Mouse (Mus musculus) stomach, embryonic 16.5 days (tissue): ENCODE results near the gene Bzw1. TPM values are rescaled to one million over a fixed set of nuclear protein-coding genes. Genes with fewer than 3 reads are reported as not detected.

Experiments
- ATAC-seq: fragments of 200-750 bp; cut with Nextera tagmentation; 2 replicates; pipeline ENCODE4 v1.8.0; 2017; ENCODE audit warnings: moderate number of reproducible peaks, moderate TSS enrichment; ENCODE audit not compliant: insufficient read depth, low FRiP score
- H3K27ac ChIP-seq: fragments of 300-500 bp; sonication (generic); 2 replicates; pipeline ENCODE4 v1.5.1; 2014; ENCODE audit warnings: low read length
- H3K27me3 ChIP-seq: fragments of 300-500 bp; sonication (generic); 2 replicates; pipeline ENCODE4 v1.6.1; 2014; ENCODE audit warnings: low read length, control low read depth, mixed read lengths; ENCODE audit not compliant: control insufficient read depth, insufficient read depth
- H3K36me3 ChIP-seq: fragments of 300-500 bp; sonication (generic); 2 replicates; pipeline ENCODE4 v1.6.1; 2014; ENCODE audit warnings: low read length; ENCODE audit not compliant: control insufficient read depth, insufficient read depth
- H3K4me1 ChIP-seq: fragments of 300-500 bp; sonication (generic); 2 replicates; pipeline ENCODE4 v1.6.1; 2014; ENCODE audit warnings: low read length, control low read depth, mixed read lengths; ENCODE audit not compliant: control insufficient read depth, insufficient read depth
- H3K4me2 ChIP-seq: fragments of 300-500 bp; sonication (generic); 2 replicates; pipeline ENCODE4 v1.6.1; 2014; ENCODE audit warnings: low read depth, low read length, mixed read lengths
- H3K4me3 ChIP-seq: fragments of 300-500 bp; sonication (generic); replicated peaks from 2 replicates; pipeline ENCODE4 v1.5.1; 2014; ENCODE audit warnings: mild to moderate bottlenecking, low read length
- H3K9ac ChIP-seq: fragments of 300-500 bp; sonication (generic); 2 replicates; pipeline ENCODE4 v1.6.1; 2014; ENCODE audit warnings: low read length
- H3K9me3 ChIP-seq: fragments of 300-500 bp; sonication (generic); replicated peaks from 2 replicates; pipeline ENCODE4 v1.6.1; 2016; ENCODE audit warnings: low read length, control low read depth; ENCODE audit not compliant: control insufficient read depth
- WGBS: fragments of 180-500 bp; shearing (Covaris S2); extraction: QIAGEN DNeasy Blood & Tissue Kit; methylation state at CpG from one replicate; pipeline ENCODE4 v1.1.7; 2014; 5-methylcytosine and 5-hydroxymethylcytosine counted together
- polyA plus RNA-seq: library from polyadenylated mRNA; unstranded; fragments of >200 nt; fragmentation: Nextera tagmentation; extraction: Ambion mirVana; gene quantifications from 2 replicates; pipeline ENCODE4 v1.2.1, GENCODE M21; 2015

Gene Bzw1
- polyA plus RNA-seq, 1 experiment from 2014 or later = 308 TPM

DNA sequence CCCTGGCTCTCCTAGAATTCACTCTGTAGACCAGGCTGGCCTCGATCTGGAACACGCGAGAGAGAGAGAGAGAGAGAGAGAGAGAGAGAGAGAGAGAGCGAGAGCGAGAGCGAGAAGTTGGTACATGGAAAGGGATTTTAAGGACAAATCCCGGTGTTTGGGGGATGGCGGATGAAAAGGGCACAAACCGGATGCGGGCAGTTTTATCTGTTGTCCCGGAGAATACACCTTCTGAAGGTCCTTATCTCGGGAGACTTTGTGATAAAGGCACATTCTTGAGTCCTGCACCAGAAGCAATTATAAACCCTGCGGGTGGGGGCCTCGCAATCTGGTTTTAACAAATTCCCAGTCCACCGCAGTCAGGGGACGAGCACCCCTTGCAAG, 438 bp upstream of the Bzw1 start:
- H3K27ac ChIP-seq = peak overlapping the region; percentile 98
- no peaks in the 10 kb centered on the region for H3K9me3 ChIP-seq
- H3K9ac ChIP-seq = peak overlapping the region; percentile 99
- peaks cover 9% of the 10 kb centered on the region for H3K4me1 ChIP-seq
- peak overlapping the region; percentile 83 for H3K4me2 ChIP-seq
- peak overlapping the region; percentile 84 for H3K4me3 ChIP-seq
- ATAC-seq = no peak
- WGBS = under 1% methylated on average over 16 of the region's 16 CpGs
- peaks cover 5% of the 10 kb centered on the region; the same call in 1 of the 2 replicates for H3K36me3 ChIP-seq
- H3K27me3 ChIP-seq = no peaks in the 10 kb centered on the region

DNA sequence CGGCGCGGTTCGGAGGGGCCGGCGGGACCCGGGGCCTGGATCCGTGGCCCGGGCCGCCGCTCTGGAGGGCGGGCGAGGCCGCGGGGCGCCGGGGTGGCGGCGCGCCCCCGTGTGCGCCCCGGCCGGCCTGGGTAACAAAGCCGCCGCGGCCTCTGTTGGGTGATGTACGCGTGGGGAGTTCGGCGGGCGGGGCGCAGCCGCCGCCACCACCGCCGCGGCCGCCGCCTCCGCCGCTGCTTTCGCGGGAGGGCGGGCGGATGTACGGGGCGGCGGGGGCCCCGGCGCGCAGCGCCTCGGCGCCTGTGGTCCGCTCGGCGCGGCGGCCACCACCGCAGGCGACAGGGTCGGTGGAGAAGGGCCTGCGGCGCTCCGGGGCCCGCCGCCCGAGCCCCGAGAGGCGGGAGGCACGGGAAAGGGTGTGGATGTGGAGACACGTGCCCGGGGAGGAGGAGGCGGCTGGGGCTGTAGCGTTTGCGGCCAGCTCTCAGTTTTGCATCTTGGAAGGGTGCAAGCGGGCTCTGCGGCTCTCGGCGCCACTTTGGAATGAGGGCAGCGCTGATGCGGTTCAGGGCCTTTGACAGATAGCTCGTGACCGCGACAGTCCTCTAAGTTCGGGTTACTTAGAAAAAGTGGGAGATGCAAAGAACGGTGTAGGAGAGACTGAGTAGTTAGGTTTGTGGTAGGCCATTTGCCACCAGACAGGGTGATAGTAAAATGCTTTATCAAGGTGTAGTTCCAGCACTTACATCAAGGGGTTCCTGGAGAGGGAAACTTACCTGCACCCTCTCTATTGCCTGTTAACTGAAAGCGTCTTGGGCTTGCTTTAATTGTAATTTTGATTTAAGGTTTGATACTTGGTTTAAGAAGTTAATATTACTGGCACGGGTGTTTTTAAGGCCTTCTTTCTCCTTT, 842 bp downstream of the Bzw1 start:
- Histone ChIP-seq H3K4me1 (peaks cover 9% of the 10 kb centered on the region), H3K4me3 (peak overlapping the region; percentile 84), H3K4me2 (peak overlapping the region; percentile 83), H3K9ac (peak overlapping the region; percentile 99), H3K36me3 (peaks cover 13% of the 10 kb centered on the region; the same call in 1 of the 2 replicates), H3K9me3 (no peaks in the 10 kb centered on the region), H3K27ac (peak overlapping the region; percentile 98), H3K27me3 (no peaks in the 10 kb centered on the region)
- peak; percentile 42; the same call in 1 of the 2 replicates for ATAC-seq
- WGBS = under 1% methylated on average over 73 of the region's 90 CpGs

DNA sequence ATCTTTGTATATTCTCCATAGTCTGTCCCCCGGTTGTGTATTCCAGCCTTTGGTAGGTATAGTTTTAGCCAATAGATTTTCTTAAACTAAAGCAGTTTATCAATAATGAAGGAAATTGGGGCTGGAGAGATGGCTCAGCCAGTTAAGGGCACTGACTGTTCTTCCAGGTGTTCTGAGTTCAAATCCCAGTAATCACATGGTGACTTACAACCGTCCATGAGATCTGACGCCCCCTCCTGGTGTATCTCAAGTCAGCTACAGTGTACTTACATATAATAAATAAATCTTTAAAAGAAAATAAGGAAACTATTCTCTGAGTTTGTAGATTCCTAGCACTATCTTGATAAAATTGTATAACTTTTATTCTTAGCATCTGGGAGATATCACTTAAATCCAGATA, 2.6 kb downstream of the Bzw1 start:
- ATAC-seq = no peak
- H3K4me3 ChIP-seq = no peak overlapping the region
- no peaks in the 10 kb centered on the region for H3K27me3 ChIP-seq
- H3K36me3 ChIP-seq = peaks cover 26% of the 10 kb centered on the region
- no peaks in the 10 kb centered on the region for H3K9me3 ChIP-seq
- H3K4me2 ChIP-seq = no peak overlapping the region
- H3K27ac ChIP-seq = no peak overlapping the region
- WGBS = 90% methylated on average over 3 of the region's 3 CpGs
- no peak overlapping the region for H3K9ac ChIP-seq
- peaks cover 9% of the 10 kb centered on the region for H3K4me1 ChIP-seq

DNA sequence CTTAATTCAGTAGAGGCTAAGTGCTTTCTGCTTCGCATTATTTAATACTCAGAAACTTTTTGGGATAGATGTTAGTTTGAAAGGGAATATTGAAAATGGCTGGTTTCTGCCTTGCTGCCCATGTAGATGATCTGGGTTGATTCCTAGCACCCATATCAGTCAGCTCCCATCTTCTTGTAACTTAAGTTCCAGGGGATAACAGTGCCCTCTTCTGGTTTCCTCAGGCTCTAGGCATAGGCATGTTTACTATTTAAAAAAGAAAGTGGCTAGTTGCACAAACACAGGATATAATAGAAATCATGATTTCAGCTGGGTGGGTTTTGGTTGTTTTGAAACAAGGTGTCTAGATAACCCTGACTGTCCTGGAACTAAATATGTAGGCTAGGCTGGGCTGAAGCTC, 3.5 kb downstream of the Bzw1 start:
- Histone ChIP-seq H3K9ac (no peak overlapping the region), H3K4me2 (no peak overlapping the region), H3K27me3 (no peaks in the 10 kb centered on the region), H3K9me3 (no peaks in the 10 kb centered on the region), H3K27ac (no peak overlapping the region), H3K4me1 (peaks cover 8% of the 10 kb centered on the region), H3K36me3 (peaks cover 28% of the 10 kb centered on the region), H3K4me3 (no peak overlapping the region)
- no peak for ATAC-seq
- WGBS = 100% methylated on average over 1 of the region's 1 CpGs

DNA sequence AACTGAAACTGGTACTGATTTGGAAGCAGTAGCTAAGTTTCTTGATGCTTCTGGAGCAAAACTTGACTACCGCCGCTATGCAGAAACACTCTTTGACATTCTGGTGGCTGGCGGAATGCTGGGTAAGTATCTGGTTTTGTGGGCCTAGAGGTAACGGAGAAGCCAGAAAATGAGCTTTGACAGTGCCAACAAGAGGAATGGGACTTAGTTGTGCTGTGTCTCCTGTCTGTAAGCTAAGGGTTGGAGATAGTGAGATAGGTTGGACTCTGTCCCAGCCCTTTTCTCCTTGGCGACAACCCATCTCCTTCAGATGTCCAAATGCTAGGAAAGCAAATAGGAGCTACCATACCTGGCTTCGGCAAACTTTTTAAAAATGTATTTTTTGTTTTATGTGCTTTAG, 5.0 kb downstream of the Bzw1 start:
- Histone ChIP-seq H3K4me2 (no peak overlapping the region), H3K36me3 (peaks cover 39% of the 10 kb centered on the region), H3K4me1 (no peaks in the 10 kb centered on the region), H3K27ac (no peak overlapping the region), H3K9ac (no peak overlapping the region), H3K27me3 (no peaks in the 10 kb centered on the region), H3K4me3 (no peak overlapping the region), H3K9me3 (no peaks in the 10 kb centered on the region)
- no peak for ATAC-seq
- WGBS = 93% methylated on average over 6 of the region's 6 CpGs

DNA sequence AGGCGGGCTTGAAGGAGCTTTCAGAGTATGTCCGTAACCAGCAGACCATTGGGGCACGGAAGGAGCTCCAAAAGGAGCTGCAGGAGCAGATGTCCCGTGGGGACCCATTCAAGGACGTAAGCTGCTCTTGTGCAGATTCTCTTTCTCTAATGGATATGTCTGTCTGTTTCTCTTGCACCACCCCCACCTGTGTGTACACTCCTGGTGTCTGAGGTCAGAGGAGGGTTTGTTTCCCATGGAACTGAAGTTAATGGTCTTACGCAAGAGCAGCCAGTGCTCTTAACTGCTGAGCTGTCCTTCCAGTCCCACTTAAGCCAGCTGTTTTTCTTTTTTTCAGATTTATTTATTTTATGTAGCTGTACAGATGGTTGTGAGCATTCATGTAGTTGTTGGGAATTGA, 8.7 kb downstream of the Bzw1 start:
- Histone ChIP-seq H3K4me1 (no peaks in the 10 kb centered on the region), H3K4me2 (no peak overlapping the region), H3K27ac (no peak overlapping the region), H3K9me3 (no peaks in the 10 kb centered on the region), H3K36me3 (peaks cover 49% of the 10 kb centered on the region), H3K4me3 (no peak overlapping the region), H3K27me3 (no peaks in the 10 kb centered on the region), H3K9ac (no peak overlapping the region)
- ATAC-seq = no peak
- 88% methylated on average over 6 of the region's 6 CpGs for WGBS

DNA sequence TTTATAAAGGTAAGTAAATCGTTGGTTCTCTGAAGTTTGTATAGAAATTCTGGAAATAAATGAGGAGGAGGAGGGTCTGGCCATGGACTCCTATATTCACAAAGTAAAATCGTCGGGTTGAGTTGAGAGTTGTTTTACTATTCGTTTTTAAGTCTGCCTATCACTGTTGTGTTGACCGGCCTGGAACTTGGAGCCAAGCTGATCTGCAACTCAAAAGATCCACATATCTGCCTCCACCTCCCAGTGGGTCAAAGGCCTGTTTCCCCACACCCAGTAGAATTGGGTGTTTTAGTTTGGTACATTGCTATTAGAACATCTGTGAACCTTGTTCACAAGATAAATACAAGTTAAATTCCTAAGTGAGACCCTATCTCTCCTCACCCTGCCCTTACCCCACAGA, 11.0 kb downstream of the Bzw1 start:
- ATAC-seq = no peak
- Histone ChIP-seq H3K4me2 (no peak overlapping the region), H3K9me3 (no peaks in the 10 kb centered on the region), H3K4me3 (no peak overlapping the region), H3K27me3 (no peaks in the 10 kb centered on the region), H3K4me1 (no peaks in the 10 kb centered on the region), H3K36me3 (peaks cover 34% of the 10 kb centered on the region), H3K27ac (no peak overlapping the region), H3K9ac (no peak overlapping the region)
- 86% methylated on average over 5 of the region's 5 CpGs for WGBS

DNA sequence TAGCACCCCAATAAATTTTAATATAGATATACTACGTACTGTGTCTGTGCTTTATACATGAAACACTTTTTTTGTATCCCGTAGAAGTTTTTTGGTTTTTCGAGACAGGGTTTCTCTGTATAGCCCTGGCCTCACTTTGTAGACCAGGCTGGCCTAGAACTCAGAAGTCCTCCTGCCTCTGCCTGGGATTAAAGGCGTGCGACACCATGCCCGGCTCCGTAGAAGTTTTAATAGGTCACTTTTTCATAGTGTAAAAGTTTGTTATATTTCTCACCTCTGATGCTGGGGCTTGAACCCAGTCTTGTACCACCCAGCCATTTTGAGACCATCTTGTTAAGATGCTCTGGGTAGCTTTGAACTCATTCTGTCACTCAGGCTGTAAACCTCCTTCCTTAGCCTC, 14.6 kb downstream of the Bzw1 start:
- H3K4me1 ChIP-seq = no peaks in the 10 kb centered on the region
- H3K9me3 ChIP-seq = no peaks in the 10 kb centered on the region
- no peak overlapping the region for H3K4me3 ChIP-seq
- no peak overlapping the region for H3K4me2 ChIP-seq
- ATAC-seq = no peak
- H3K27ac ChIP-seq = no peak overlapping the region
- peaks cover 25% of the 10 kb centered on the region for H3K36me3 ChIP-seq
- H3K27me3 ChIP-seq = no peaks in the 10 kb centered on the region
- WGBS = 95% methylated on average over 7 of the region's 7 CpGs
- H3K9ac ChIP-seq = no peak overlapping the region

DNA sequence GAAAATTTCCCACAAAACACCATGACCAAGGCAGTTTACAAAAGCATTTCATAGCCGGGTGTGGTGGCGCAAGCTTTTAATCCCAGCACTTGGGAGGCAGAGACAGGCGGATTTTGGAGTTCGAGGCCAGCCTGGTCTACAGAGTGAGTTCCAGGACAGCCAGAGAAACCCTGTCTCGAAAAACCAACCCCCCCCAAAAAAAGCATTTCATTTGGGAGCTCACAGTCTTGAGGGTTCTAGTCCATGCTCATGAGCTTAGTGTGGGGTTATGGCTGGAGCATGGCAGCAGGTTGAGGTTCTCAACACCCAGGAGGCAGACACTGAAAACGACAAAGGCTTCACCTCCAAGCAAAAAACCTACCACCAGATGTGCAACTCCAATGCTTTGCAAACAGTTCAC, 15.4 kb downstream of the Bzw1 start:
- Histone ChIP-seq H3K36me3 (peaks cover 24% of the 10 kb centered on the region), H3K4me1 (no peaks in the 10 kb centered on the region), H3K4me2 (no peak overlapping the region), H3K9ac (no peak overlapping the region), H3K4me3 (no peak overlapping the region), H3K27ac (no peak overlapping the region), H3K9me3 (no peaks in the 10 kb centered on the region), H3K27me3 (no peaks in the 10 kb centered on the region)
- 86% methylated on average over 6 of the region's 6 CpGs for WGBS
- ATAC-seq = no peak
